Mouse (Mus musculus) right cerebral cortex, postnatal 36 days (tissue): ENCODE data around the gene Inpp5d.

Source experiments
- DNase-seq, 2 experiments: peaks; one replicate each; pipeline ENCODE4 v3.0.0; 2022; ENCODE audit warnings: low spot score in 2 of 2, mixed read lengths in 1 of 2

Gene Inpp5d

GRCm38 (mm10) chr1:87699890-87700448, 79.9 kb downstream of the Inpp5d start:
- DNase-seq: peak in 1 of 2 experiments; percentile 53

GRCm38 (mm10) chr1:87704230-87704629, 84.1 kb downstream of the Inpp5d start:
- no peak for DNase-seq

GRCm38 (mm10) chr1:87706361-87706760, 86.2 kb downstream of the Inpp5d start:
- no peak for DNase-seq

- peak; percentile 61 to 80 for DNase-seq
Measured at GRCm38 (mm10) chr1:87709020-87709419, 88.9 kb downstream of the Inpp5d start.

GRCm38 (mm10) chr1:87709661-87710270, 89.7 kb downstream of the Inpp5d start:
- DNase-seq: no peak

- DNase-seq: no peak
Measured at GRCm38 (mm10) chr1:87711938-87712613, 92.0 kb downstream of the Inpp5d start.

GRCm38 (mm10) chr1:87712614-87712971, 92.5 kb downstream of the Inpp5d start:
- no peak for DNase-seq

GRCm38 (mm10) chr1:87721382-87721781, 101.3 kb downstream of the Inpp5d start:
- DNase-seq: peak; percentile 33 to 59

- no peak for DNase-seq
Measured at GRCm38 (mm10) chr1:87722081-87722480, 102.0 kb downstream of the Inpp5d start.

- no peak for DNase-seq
Measured at GRCm38 (mm10) chr1:87723351-87723750, 103.2 kb downstream of the Inpp5d start.

GRCm38 (mm10) chr1:87729070-87729469, 109.0 kb downstream of the Inpp5d start:
- DNase-seq: no peak

GRCm38 (mm10) chr1:87729850-87730249, 109.7 kb downstream of the Inpp5d start:
- DNase-seq: no peak

- DNase-seq: no peak
Measured at GRCm38 (mm10) chr1:87730271-87730670, 110.2 kb downstream of the Inpp5d start.

GRCm38 (mm10) chr1:87733212-87733611, 113.1 kb downstream of the Inpp5d start:
- DNase-seq: peak; percentile 36 to 56

- DNase-seq: no peak
Measured at GRCm38 (mm10) chr1:87734153-87734552, 114.0 kb downstream of the Inpp5d start.

- DNase-seq: no peak
Measured at GRCm38 (mm10) chr1:87740584-87741290, 120.6 kb downstream of the Inpp5d start.

- no peak for DNase-seq
Measured at GRCm38 (mm10) chr1:87749360-87749973, 129.4 kb downstream of the Inpp5d start.

- DNase-seq: peak; percentile 94 to 96
Measured at GRCm38 (mm10) chr1:87755641-87756470, 135.7 kb downstream of the Inpp5d start, which contains the start of gene Atg16l1. Gene Atg16l1, plus strand, starts transcription at chr1:87755870.

GRCm38 (mm10) chr1:87763821-87764220, 143.7 kb downstream of the Inpp5d start:
- no peak for DNase-seq

GRCm38 (mm10) chr1:87765741-87766140, 145.6 kb downstream of the Inpp5d start:
- DNase-seq: no peak

GRCm38 (mm10) chr1:87766233-87766632, 146.1 kb downstream of the Inpp5d start:
- DNase-seq: no peak
